Mouse (Mus musculus) limb, embryonic 11.5 days (tissue): ENCODE data around the gene Mypop. TPM values are rescaled to one million over a fixed set of nuclear protein-coding genes. Genes with fewer than 3 reads are reported as not detected.
A peak's percentile ranks its signal among the peaks of the same experiment; 100 is the strongest.

ENCODE experiments used
- ATAC-seq: fragments of 200-750 bp; cut with Nextera tagmentation; 2 replicates; pipeline ENCODE4 v1.8.0; 2017; ENCODE audit warnings: low read depth; ENCODE audit not compliant: insufficient number of reproducible peaks, low FRiP score, low TSS enrichment
- DNase-seq: peaks from one replicate; pipeline ENCODE4 v3.0.0-alpha.2; 2015; ENCODE audit warnings: low spot score
- H3K27ac ChIP-seq: fragments of 300-500 bp; sonication (generic); replicated peaks from 2 replicates; pipeline ENCODE4 v1.5.1; 2014; ENCODE audit warnings: low read depth, mild to moderate bottlenecking, low read length
- H3K27me3 ChIP-seq: fragments of 300-500 bp; sonication (generic); 2 replicates; pipeline ENCODE4 v1.6.1; 2014; ENCODE audit warnings: mild to moderate bottlenecking, low read length, mixed read lengths; ENCODE audit not compliant: control insufficient read depth, insufficient read depth
- H3K36me3 ChIP-seq: fragments of 300-500 bp; sonication (generic); 2 replicates; pipeline ENCODE4 v1.6.1; 2014; ENCODE audit warnings: mild to moderate bottlenecking, low read length, moderate library complexity, mixed read lengths; ENCODE audit not compliant: control insufficient read depth, insufficient read depth
- H3K4me1 ChIP-seq: fragments of 300-500 bp; sonication (generic); 2 replicates; pipeline ENCODE4 v1.6.1; 2014; ENCODE audit warnings: low read length, mixed read lengths; ENCODE audit not compliant: control insufficient read depth, insufficient read depth
- H3K4me2 ChIP-seq: fragments of 300-500 bp; sonication (generic); 2 replicates; pipeline ENCODE4 v1.6.1; 2014; ENCODE audit warnings: low read depth, mild to moderate bottlenecking, moderate library complexity; ENCODE audit not compliant: severe bottlenecking
- H3K4me3 ChIP-seq: fragments of 300-500 bp; sonication (generic); 2 replicates; pipeline ENCODE4 v1.5.1; 2014; ENCODE audit warnings: low read depth, low read length
- H3K9ac ChIP-seq: fragments of 300-500 bp; sonication (generic); 2 replicates; pipeline ENCODE4 v1.6.1; 2014; ENCODE audit warnings: mild to moderate bottlenecking, low read length
- H3K9me3 ChIP-seq: fragments of 300-500 bp; sonication (generic); 2 replicates; pipeline ENCODE4 v1.6.1; 2016; ENCODE audit warnings: low read length; ENCODE audit not compliant: control insufficient read depth
- WGBS: fragments of 180-500 bp; shearing (Covaris S2); extraction: QIAGEN DNeasy Blood & Tissue Kit; methylation state at CpG from one replicate; pipeline ENCODE4 v1.1.7; 2014; 5-methylcytosine and 5-hydroxymethylcytosine counted together
- polyA plus RNA-seq: library from polyadenylated mRNA; unstranded; fragments of >200 nt; fragmentation: Nextera tagmentation; extraction: Ambion mirVana; gene quantifications from 2 replicates; pipeline ENCODE4 v1.2.1, GENCODE M21; 2014

Gene Mypop
- polyA plus RNA-seq, 1 experiment from 2014 or later: 5.7 TPM

DNA sequence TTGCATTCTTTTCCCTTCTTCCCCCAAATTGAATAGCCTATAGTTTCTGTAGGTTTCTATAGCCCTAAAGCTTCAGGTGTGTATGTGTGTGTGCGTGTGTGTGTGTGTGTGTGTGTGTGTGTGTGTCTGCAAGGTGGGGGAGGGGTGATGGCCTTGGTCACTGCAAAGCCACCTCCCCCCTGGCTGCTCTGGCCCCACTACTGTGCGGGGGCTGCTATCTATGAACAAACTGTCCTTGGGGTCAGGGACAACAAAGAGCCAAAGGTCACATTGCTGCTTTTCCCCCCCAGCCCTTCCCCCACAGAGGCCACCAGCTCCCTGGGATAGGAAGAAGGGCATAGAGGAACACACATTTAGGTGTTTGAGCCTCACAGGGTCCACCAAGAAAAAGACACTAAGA lies 21.8 kb downstream of the Mypop start:
- DNase-seq (no peak), ATAC-seq (no peak)
- Histone ChIP-seq H3K27me3 (no peaks in the 10 kb centered on the region), H3K36me3 (no peaks in the 10 kb centered on the region; the same call in 1 of the 2 replicates), H3K4me3 (no peak overlapping the region), H3K4me1 (peaks cover 7% of the 10 kb centered on the region; the same call in 1 of the 2 replicates), H3K9me3 (no peaks in the 10 kb centered on the region), H3K4me2 (peak overlapping the region; percentile 77; the same call in 1 of the 2 replicates), H3K27ac (no peak overlapping the region), H3K9ac (no peak overlapping the region)
- 55% methylated on average over 2 of the region's 2 CpGs for WGBS

DNA sequence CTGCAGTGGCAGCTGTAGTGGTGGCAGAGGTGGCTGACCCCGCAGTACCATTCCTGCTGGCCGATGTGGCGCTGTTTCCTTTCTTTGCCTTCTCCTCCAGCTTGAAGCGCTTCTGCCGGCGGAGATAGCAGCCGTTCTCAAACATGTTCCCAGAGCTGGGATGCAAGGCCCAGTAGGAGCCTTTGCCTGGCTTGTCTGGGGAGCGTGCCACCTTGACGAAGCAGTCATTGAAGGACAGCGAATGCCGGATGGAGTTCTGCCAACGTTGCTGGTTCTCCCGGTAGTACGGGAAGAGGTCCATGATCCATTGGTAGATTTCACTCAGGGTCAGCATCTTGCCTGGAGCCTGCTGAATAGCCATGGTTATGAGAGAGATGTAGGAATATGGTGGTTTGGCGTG lies 23.4 kb downstream of the Mypop start:
- Histone ChIP-seq H3K9ac (no peak overlapping the region), H3K36me3 (no peaks in the 10 kb centered on the region), H3K27me3 (no peaks in the 10 kb centered on the region), H3K9me3 (no peaks in the 10 kb centered on the region), H3K4me3 (no peak overlapping the region), H3K4me1 (peaks cover 7% of the 10 kb centered on the region; the same call in 1 of the 2 replicates), H3K4me2 (no peak overlapping the region), H3K27ac (no peak overlapping the region)
- no peak for ATAC-seq
- 51% methylated on average over 15 of the region's 15 CpGs for WGBS
- no peak for DNase-seq

DNA sequence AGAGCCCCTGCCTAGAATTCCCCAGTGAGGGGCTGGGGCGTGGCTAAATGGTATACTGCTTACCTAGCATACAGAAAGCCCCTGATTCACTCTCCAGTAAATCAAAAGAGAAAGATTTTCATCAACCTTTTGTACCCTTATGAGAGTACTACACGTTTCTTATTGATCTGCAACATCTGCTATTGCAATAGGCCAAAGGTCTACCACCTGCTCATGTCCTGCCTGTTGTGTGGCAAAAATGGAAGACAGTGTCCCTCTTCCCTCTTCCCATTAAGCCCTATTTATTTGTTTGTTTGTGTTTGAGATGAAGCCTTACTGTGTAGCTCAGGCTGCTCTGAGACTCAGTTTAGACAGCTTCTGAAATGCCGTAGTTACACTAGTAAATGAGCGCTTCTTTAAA lies 25.0 kb downstream of the Mypop start:
- no peak overlapping the region for H3K27ac ChIP-seq
- no peak for ATAC-seq
- no peak for DNase-seq
- 88% methylated on average over 4 of the region's 4 CpGs for WGBS
- peaks cover 7% of the 10 kb centered on the region for H3K27me3 ChIP-seq
- no peaks in the 10 kb centered on the region for H3K36me3 ChIP-seq
- H3K4me2 ChIP-seq: no peak overlapping the region
- H3K9me3 ChIP-seq: no peaks in the 10 kb centered on the region
- H3K4me3 ChIP-seq: no peak overlapping the region
- peaks cover 7% of the 10 kb centered on the region; the same call in 1 of the 2 replicates for H3K4me1 ChIP-seq
- H3K9ac ChIP-seq: no peak overlapping the region

DNA sequence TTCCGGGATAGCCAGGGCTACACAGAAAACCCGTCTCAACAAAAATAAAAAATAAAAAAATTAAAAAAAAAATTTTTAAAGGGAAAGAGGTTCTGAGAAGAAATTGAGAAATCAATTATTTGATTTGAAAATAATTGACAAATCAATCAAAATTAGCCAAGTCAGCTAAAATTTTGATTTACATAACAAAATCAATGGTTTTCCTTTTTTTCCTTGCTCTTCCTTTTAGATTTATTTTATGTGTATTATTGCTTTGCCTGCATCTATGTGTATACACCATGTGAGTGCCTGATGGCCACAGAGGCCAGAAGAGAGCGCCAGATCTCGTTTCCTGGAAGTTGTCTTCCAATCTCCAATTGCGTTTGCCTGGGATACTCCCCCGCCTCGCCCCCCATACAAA lies 26.9 kb downstream of the Mypop start:
- 88% methylated on average over 7 of the region's 7 CpGs for WGBS

DNA sequence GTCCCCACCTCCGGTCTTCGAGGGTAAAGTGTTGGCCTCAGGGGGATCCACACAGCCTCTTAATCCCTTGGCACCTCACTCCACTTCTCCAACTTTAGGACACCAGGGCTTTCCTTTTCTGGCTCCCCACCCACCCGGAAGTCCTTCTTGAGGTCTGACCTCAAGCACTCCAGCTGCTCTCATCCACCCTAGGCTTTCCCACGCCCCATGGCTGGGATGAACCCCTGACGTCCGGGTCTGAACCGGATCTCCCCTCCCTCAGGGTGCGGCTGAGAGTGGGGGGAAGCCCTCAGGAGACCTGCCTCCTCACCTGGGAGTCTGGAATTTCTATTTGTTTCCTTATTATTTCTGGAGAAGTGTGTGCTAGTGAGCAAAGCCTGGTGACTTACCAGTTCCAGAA lies 30.0 kb downstream of the Mypop start:
- H3K27ac ChIP-seq: no peak overlapping the region
- H3K9ac ChIP-seq: no peak overlapping the region
- ATAC-seq: no peak
- H3K4me3 ChIP-seq: no peak overlapping the region
- peaks cover 6% of the 10 kb centered on the region; the same call in 1 of the 2 replicates for H3K4me1 ChIP-seq
- no peaks in the 10 kb centered on the region for H3K9me3 ChIP-seq
- no peak for DNase-seq
- no peaks in the 10 kb centered on the region for H3K36me3 ChIP-seq
- WGBS: 18% methylated on average over 8 of the region's 8 CpGs
- no peak overlapping the region for H3K4me2 ChIP-seq
- peaks cover 32% of the 10 kb centered on the region for H3K27me3 ChIP-seq

More for the DNA sequence above, 26.9 kb downstream of the Mypop start:
- Histone ChIP-seq H3K9ac (no peak overlapping the region), H3K27me3 (peaks cover 24% of the 10 kb centered on the region), H3K27ac (no peak overlapping the region), H3K36me3 (no peaks in the 10 kb centered on the region), H3K4me2 (no peak overlapping the region), H3K9me3 (no peaks in the 10 kb centered on the region), H3K4me3 (no peak overlapping the region), H3K4me1 (no peaks in the 10 kb centered on the region)
- no peak for ATAC-seq
- DNase-seq: no peak

DNA sequence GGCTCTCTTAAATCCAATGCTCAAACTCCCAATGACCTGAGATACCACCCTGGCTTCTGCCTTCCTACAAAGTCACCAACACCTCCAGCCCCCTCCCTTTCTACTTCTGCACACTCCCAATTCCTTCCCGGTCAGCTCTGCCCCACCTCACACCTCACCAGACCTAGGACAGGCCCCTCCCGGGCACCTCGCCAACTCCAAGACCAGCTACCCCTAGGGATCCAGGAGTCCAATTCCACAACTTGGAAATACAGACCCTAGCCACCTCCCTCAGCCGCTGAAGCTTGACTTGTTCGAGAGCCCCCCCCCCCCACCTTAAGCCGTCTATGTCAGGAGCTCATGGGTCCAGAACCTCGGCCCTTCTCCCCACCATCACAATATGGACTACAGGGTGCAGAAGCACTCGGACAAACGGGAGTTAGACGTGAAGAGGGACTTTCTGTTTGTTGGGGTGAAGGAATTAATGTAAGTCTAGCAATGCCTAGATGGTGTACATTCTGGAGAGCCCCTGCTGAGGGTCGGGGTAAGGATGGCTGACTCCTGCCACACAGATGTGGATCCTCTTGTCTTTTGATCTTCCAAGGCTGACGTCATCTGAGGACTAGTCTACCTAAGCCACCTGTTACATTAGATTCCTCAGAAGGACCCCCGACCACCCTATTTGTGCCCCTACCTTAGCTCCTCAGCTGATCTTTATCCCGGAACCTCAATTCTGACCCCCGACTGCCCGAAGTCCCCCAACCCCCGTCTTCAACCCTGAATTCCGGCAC lies 31.3 kb downstream of the Mypop start:
- Histone ChIP-seq H3K4me3 (no peak overlapping the region), H3K36me3 (no peaks in the 10 kb centered on the region), H3K4me2 (no peak overlapping the region), H3K27me3 (peaks cover 32% of the 10 kb centered on the region), H3K4me1 (peaks cover 6% of the 10 kb centered on the region; the same call in 1 of the 2 replicates), H3K27ac (no peak overlapping the region), H3K9ac (no peak overlapping the region), H3K9me3 (no peaks in the 10 kb centered on the region)
- DNase-seq (no peak), ATAC-seq (no peak)
- 52% methylated on average over 18 of the region's 18 CpGs for WGBS

DNA sequence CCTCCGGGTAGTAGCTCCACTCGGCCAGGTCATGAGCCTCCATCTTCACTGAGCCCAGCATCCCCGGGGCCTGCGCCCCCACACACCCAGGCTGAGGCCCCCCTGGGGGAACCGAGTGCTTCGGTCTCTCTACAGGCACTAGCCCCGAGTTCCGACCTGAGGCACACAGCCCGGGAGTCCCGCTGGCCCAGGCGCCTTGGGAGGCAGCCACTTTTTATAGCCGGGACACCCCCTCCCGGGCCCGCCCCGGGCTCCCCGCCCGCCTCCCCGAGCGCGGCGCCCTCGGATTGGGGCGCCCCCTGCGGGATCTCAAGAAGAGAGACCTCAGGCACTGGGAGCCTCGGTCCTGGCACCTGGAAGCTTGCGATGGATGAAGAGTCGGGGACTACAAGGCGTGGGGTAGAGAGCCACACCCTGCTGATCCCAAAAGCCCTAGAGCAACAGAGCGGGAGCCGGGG lies 32.3 kb downstream of the Mypop start, which contains the start of gene Foxa3:
TSS of gene Foxa3 (minus strand) at position 182 of the 458 bp plus-strand sequence.
- H3K36me3 ChIP-seq: no peaks in the 10 kb centered on the region
- peaks cover 32% of the 10 kb centered on the region for H3K27me3 ChIP-seq
- DNase-seq (peak; percentile 42), ATAC-seq (peak; percentile 22; the same call in 1 of the 2 replicates)
- H3K9me3 ChIP-seq: no peaks in the 10 kb centered on the region
- peak within 1 kb of the TSS; percentile 82 for H3K4me2 ChIP-seq
- 4% methylated on average over 21 of the region's 30 CpGs for WGBS
- H3K27ac ChIP-seq: 0 out of 2 replicates have a peak within 1 kb of the TSS, but pooled peaks have one; percentile 47
- peak within 1 kb of the TSS; percentile 86 for H3K9ac ChIP-seq
- H3K4me1 ChIP-seq: peaks cover 6% of the 10 kb centered on the region; the same call in 1 of the 2 replicates
- peak within 1 kb of the TSS; percentile 85 for H3K4me3 ChIP-seq

DNA sequence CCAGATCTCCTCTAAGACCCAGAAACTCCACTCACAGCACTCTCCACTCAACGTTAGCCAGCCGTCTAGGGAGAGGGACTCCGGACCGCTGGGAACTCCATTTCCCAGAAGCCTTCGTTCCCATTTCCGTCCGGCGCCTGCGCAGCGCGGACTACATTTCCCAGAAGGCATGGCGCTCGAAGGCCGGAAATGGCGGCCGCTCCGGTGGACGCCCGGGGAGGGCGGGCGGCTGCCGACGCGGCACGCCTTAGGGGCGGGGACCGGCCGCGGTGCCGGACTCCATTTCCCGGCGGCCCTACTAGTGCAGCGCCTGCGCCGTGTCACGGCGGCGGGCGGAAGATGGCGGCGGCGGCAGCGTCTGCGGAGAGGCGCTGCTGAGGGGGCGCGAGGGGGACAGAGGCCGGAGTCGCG lies 33.1 kb downstream of the Mypop start, which contains the start of gene Sympk:
TSS of gene Sympk (plus strand) at position 282 of the 411 bp plus-strand sequence.
- peaks cover 32% of the 10 kb centered on the region for H3K27me3 ChIP-seq
- under 1% methylated on average over 46 of the region's 50 CpGs for WGBS
- DNase-seq (peak; percentile 95), ATAC-seq (peak; percentile 90)
- H3K4me1 ChIP-seq: peaks cover 6% of the 10 kb centered on the region; the same call in 1 of the 2 replicates
- H3K36me3 ChIP-seq: peaks cover 2% of the 10 kb centered on the region
- peak within 1 kb of the TSS; percentile 82 for H3K4me2 ChIP-seq
- H3K9me3 ChIP-seq: no peaks in the 10 kb centered on the region
- peak within 1 kb of the TSS; percentile 86 for H3K9ac ChIP-seq
- H3K4me3 ChIP-seq: peak within 1 kb of the TSS; percentile 85
- H3K27ac ChIP-seq: 0 out of 2 replicates have a peak within 1 kb of the TSS, but pooled peaks have one; percentile 47
